Mouse (Mus musculus): Measurements from ENCODE around the gene Myo16.

- TF ChIP-seq CTCF (IDR thresholded peaks at IDR 0.05; ENCODE audit: low read depth) = no peak
- no peak for TF ChIP-seq EP300 (optimal IDR thresholded peaks at IDR 0.05)
Measured at GRCm38 (mm10) chr8:10562636-10563035, 408.9 kb downstream of the Myo16 start.

Measured in stomach, postnatal 0 days (tissue).